Mouse (Mus musculus): Measurements from ENCODE around the gene Rnf220. TPM values are rescaled to one million over a fixed set of nuclear protein-coding genes. Genes with fewer than 3 reads are reported as not detected.

The Rnf220 gene
- polyA plus RNA-seq, 1 experiment from 2014 or later: 76.0 TPM

DNA sequence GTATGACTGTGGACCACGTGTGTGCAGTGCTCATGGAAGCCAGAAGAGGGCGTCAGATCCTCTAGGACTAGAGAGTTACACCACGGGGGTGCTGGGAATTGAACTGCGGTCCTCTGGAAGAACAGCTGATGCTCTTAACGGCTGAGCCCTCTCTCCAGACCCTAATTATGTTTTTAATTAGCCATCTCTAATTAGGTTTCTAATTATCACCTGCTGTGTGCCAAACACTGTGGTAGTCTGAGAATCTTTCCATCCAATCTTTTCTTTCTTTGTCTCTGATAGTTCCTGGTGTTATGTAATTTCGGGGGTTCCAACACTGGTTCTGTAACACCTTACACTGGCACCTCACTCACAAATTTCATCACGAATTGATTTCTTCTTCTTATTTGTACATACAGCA is 75.8 kb downstream of the Rnf220 start:
- no peak overlapping the region for H3K27ac ChIP-seq (ENCODE audit: low read length)
- H3K9me3 ChIP-seq (ENCODE audit: low read length): 0 out of 2 replicates have a peak, but pooled peaks cover 3% of the 10 kb centered on the region
- no peak for ATAC-seq (ENCODE audit: low FRiP score, low TSS enrichment)
- no peak overlapping the region for H3K4me2 ChIP-seq (replicated peaks; ENCODE audit: low read depth, low read length)
- no peaks in the 10 kb centered on the region for H3K4me1 ChIP-seq (ENCODE audit: insufficient read depth, low read length)
- no peak overlapping the region for H3K9ac ChIP-seq (replicated peaks; ENCODE audit: low read length)
- peaks cover 13% of the 10 kb centered on the region for H3K27me3 ChIP-seq (ENCODE audit: insufficient read depth, low read length)
- no peak overlapping the region for H3K4me3 ChIP-seq (ENCODE audit: low read length)
- no peaks in the 10 kb centered on the region for H3K36me3 ChIP-seq (ENCODE audit: insufficient read depth, low read length)
- 91% methylated on average over 7 of the region's 7 CpGs for WGBS

DNA sequence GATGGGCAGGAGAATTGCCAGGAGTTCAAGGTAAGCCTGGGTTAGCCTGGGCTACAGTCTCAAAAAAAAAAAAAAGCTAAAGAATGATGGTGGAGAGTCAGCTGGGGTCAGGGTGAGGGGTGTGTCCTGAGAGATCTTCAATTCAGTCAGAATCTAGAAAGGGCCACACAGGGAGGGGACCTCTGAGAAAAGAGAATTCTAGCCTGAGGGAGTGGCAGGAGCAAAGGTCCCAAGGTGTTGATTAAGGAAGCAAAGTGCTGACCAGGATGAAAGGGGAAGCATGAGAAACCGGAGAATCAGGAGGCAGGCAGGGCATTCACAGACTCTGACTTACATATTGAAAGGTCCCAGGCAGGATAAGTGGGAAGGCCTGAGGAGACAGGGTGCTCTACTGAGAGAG is 80.0 kb downstream of the Rnf220 start:
- no peak overlapping the region for H3K27ac ChIP-seq (ENCODE audit: low read length)
- ATAC-seq (ENCODE audit: low FRiP score, low TSS enrichment): no peak
- WGBS: 42% methylated on average over 1 of the region's 1 CpGs

DNA sequence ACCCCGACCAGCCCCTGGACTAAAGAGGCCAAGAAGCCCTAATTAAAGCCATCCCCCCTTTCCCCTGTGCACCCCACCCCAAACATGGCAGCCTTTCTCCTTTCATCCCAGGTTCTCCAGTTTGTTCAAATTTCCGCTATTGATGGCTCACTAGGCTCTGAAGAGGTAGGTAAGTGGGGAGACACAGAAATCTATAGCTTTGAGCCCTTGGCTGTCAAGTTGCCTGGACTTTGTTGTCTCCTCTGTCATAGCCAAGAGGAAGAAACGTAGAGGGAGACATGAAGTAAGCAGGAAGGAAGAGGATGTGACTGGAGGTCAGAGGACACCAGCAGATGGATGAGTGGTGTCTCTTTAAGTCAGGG is 86.8 kb downstream of the Rnf220 start:
- Histone ChIP-seq H3K4me1 (ENCODE audit: insufficient read depth, low read length) (peaks cover 13% of the 10 kb centered on the region; the same call in 1 of the 2 replicates), H3K27ac (ENCODE audit: low read length) (no peak overlapping the region), H3K27me3 (ENCODE audit: insufficient read depth, low read length) (no peaks in the 10 kb centered on the region), H3K9ac (replicated peaks; ENCODE audit: low read length) (no peak overlapping the region), H3K4me3 (ENCODE audit: low read length) (no peak overlapping the region), H3K9me3 (ENCODE audit: low read length) (no peaks in the 10 kb centered on the region), H3K36me3 (ENCODE audit: insufficient read depth, low read length) (no peaks in the 10 kb centered on the region), H3K4me2 (replicated peaks; ENCODE audit: low read depth, low read length) (no peak overlapping the region)
- WGBS: 36% methylated on average over 3 of the region's 3 CpGs
- no peak for ATAC-seq (ENCODE audit: low FRiP score, low TSS enrichment)

More for the DNA sequence above, 80.0 kb downstream of the Rnf220 start:
- Histone ChIP-seq H3K27me3 (ENCODE audit: insufficient read depth, low read length) (peaks cover 5% of the 10 kb centered on the region; the same call in 1 of the 2 replicates), H3K4me1 (ENCODE audit: insufficient read depth, low read length) (0 out of 2 replicates have a peak, but pooled peaks cover 2% of the 10 kb centered on the region), H3K9me3 (ENCODE audit: low read length) (0 out of 2 replicates have a peak, but pooled peaks cover 3% of the 10 kb centered on the region), H3K9ac (replicated peaks; ENCODE audit: low read length) (no peak overlapping the region), H3K36me3 (ENCODE audit: insufficient read depth, low read length) (no peaks in the 10 kb centered on the region), H3K4me2 (replicated peaks; ENCODE audit: low read depth, low read length) (no peak overlapping the region), H3K4me3 (ENCODE audit: low read length) (no peak overlapping the region)

DNA sequence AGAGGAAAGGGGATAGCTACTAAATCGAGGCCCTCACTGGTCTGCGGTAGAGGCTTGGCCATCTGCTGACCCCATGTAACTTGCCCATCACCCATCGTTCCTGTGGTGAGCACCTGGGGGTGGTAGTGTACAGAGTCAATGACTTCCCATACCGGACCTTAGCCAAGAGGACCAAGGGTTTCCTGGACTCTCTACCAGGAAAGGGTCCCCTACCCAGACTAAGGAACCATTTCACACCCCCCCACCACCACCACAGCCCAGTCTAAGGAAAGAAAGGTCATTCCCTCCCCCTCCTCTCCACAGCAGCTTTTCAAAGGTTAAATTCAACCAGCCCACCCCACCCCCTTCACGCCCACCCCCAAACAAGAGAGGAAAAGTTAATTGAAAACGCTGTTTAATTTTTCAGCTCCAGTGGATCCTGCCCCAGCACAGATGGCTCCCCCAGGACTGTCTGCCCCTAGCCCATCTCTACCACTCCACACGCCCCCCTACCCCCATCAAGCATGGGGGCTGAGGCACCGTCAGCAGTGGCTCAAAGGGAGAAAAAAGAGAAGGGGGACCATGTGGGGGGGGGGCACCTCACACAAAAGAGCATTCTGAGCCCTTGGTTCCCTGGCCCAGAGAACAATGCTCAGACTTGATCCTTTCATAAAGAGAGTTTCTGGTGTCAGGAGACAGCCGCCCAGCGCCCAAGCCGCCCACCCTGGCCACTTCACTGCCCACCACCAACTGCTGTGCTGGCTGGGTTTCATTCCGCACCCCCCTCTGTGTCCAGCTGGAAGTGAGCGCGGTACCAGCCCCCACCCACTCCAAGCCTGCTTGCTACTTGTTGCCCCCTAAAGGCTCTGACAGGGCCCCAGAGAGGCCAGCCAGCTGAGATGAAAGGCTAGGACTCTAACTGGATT is 87.5 kb downstream of the Rnf220 start:
- WGBS: 55% methylated on average over 14 of the region's 14 CpGs
- Histone ChIP-seq H3K27ac (ENCODE audit: low read length) (no peak overlapping the region), H3K4me3 (ENCODE audit: low read length) (no peak overlapping the region), H3K9ac (replicated peaks; ENCODE audit: low read length) (no peak overlapping the region), H3K9me3 (ENCODE audit: low read length) (no peaks in the 10 kb centered on the region), H3K27me3 (ENCODE audit: insufficient read depth, low read length) (no peaks in the 10 kb centered on the region), H3K36me3 (ENCODE audit: insufficient read depth, low read length) (no peaks in the 10 kb centered on the region), H3K4me2 (replicated peaks; ENCODE audit: low read depth, low read length) (no peak overlapping the region), H3K4me1 (ENCODE audit: insufficient read depth, low read length) (peaks cover 13% of the 10 kb centered on the region; the same call in 1 of the 2 replicates)
- no peak for ATAC-seq (ENCODE audit: low FRiP score, low TSS enrichment)

DNA sequence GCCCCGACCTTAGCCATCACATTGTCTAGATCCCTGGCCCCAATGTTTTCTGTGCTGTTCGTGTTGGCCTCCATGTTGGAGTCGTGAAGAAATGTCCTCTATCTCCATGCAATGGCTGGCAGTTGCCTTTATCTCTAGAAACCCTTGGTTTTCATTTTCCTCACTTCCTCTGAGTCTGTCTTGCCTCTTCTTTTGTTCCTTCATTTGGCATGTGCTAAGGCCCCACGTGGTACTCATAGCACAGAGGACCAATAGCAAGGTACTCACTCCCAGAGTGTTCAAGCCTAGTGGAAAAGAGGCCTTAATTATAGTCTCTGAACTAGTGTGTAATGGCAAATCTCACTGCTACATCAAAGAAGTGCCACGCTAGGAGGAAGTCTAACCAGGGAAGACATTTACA is 88.9 kb downstream of the Rnf220 start:
- 88% methylated on average over 5 of the region's 5 CpGs for WGBS
- H3K27me3 ChIP-seq (ENCODE audit: insufficient read depth, low read length): no peaks in the 10 kb centered on the region
- no peak overlapping the region for H3K4me2 ChIP-seq (replicated peaks; ENCODE audit: low read depth, low read length)
- H3K9me3 ChIP-seq (ENCODE audit: low read length): no peaks in the 10 kb centered on the region
- H3K4me1 ChIP-seq (ENCODE audit: insufficient read depth, low read length): peaks cover 13% of the 10 kb centered on the region; the same call in 1 of the 2 replicates
- H3K9ac ChIP-seq (replicated peaks; ENCODE audit: low read length): no peak overlapping the region
- H3K27ac ChIP-seq (ENCODE audit: low read length): no peak overlapping the region
- H3K4me3 ChIP-seq (ENCODE audit: low read length): no peak overlapping the region
- no peaks in the 10 kb centered on the region for H3K36me3 ChIP-seq (ENCODE audit: insufficient read depth, low read length)
- ATAC-seq (ENCODE audit: low FRiP score, low TSS enrichment): no peak

DNA sequence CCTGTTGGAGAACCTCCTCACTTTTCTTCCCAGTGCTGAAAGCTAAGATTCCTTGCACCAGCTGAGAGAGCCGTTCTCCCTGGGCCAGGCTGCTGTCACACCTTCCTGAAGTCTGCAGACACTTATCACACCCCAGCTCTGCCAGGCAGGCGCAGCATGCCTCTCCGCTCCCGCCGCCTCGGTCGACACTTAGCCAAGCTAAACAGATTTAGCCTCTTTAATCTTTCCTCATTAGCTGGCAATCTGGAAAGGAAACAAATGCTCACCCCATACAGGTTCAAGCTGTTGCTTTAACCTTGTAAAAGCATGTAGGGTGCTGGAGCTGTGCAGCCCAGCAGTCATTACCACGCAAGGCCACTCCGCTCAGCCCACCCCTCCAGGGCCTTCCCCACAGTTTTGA is 90.9 kb downstream of the Rnf220 start:
- peaks cover 10% of the 10 kb centered on the region; the same call in 1 of the 2 replicates for H3K4me1 ChIP-seq (ENCODE audit: insufficient read depth, low read length)
- no peak for ATAC-seq (ENCODE audit: low FRiP score, low TSS enrichment)
- H3K27ac ChIP-seq (ENCODE audit: low read length): no peak overlapping the region
- no peaks in the 10 kb centered on the region for H3K36me3 ChIP-seq (ENCODE audit: insufficient read depth, low read length)
- no peak overlapping the region for H3K9ac ChIP-seq (replicated peaks; ENCODE audit: low read length)
- no peak overlapping the region for H3K4me3 ChIP-seq (ENCODE audit: low read length)
- H3K9me3 ChIP-seq (ENCODE audit: low read length): no peaks in the 10 kb centered on the region
- WGBS: 36% methylated on average over 9 of the region's 9 CpGs
- no peaks in the 10 kb centered on the region for H3K27me3 ChIP-seq (ENCODE audit: insufficient read depth, low read length)
- H3K4me2 ChIP-seq (replicated peaks; ENCODE audit: low read depth, low read length): no peak overlapping the region

DNA sequence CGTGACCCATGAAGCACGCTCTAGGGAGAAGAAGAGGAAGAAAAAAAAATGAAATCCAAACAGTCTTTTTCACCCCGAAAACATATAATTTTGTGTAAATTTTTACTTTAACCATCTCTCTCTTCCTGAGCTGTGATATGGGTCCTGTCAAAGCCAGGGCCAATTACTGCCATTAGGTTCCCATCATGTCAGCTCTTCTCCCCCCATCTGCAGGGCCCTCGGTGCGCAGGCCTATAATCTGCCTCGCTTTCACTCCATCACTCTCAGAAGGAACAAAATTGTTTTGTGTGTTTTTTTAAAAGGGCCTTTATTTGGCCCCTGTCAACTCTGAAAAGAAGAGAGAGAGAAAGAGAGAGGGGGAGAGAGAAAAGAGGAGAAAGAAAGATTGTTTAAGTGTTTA is 91.6 kb downstream of the Rnf220 start:
- WGBS: 77% methylated on average over 6 of the region's 6 CpGs
- H3K27ac ChIP-seq (ENCODE audit: low read length): no peak overlapping the region
- H3K4me3 ChIP-seq (ENCODE audit: low read length): no peak overlapping the region
- H3K9ac ChIP-seq (replicated peaks; ENCODE audit: low read length): no peak overlapping the region
- H3K36me3 ChIP-seq (ENCODE audit: insufficient read depth, low read length): no peaks in the 10 kb centered on the region
- no peaks in the 10 kb centered on the region for H3K9me3 ChIP-seq (ENCODE audit: low read length)
- H3K4me2 ChIP-seq (replicated peaks; ENCODE audit: low read depth, low read length): no peak overlapping the region
- no peaks in the 10 kb centered on the region for H3K27me3 ChIP-seq (ENCODE audit: insufficient read depth, low read length)
- ATAC-seq (ENCODE audit: low FRiP score, low TSS enrichment): no peak
- peaks cover 10% of the 10 kb centered on the region; the same call in 1 of the 2 replicates for H3K4me1 ChIP-seq (ENCODE audit: insufficient read depth, low read length)

DNA sequence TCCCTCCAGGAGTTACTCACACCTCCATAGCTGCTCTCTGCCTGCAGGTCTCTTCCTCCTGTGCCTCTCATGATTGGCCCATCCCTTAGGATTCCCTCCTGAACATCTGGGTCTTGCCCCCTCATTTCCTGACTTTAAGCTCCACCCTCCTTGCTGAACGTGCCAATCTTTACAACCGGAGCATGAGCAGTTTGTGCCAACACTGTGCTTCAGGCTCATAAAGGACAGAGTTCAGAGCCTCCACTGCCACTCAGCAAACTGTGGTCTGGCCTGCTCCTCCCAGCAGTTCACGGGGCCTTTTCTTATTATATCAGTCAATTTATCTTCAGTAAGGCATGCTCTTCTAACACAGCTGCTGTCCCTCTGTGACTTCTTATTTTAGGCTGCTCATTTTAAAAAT is 93.4 kb downstream of the Rnf220 start:
- no peak overlapping the region for H3K4me2 ChIP-seq (replicated peaks; ENCODE audit: low read depth, low read length)
- H3K36me3 ChIP-seq (ENCODE audit: insufficient read depth, low read length): no peaks in the 10 kb centered on the region
- H3K4me3 ChIP-seq (ENCODE audit: low read length): no peak overlapping the region
- H3K27me3 ChIP-seq (ENCODE audit: insufficient read depth, low read length): no peaks in the 10 kb centered on the region; the same call in 1 of the 2 replicates
- H3K9ac ChIP-seq (replicated peaks; ENCODE audit: low read length): no peak overlapping the region
- peaks cover 3% of the 10 kb centered on the region; the same call in 1 of the 2 replicates for H3K4me1 ChIP-seq (ENCODE audit: insufficient read depth, low read length)
- ATAC-seq (ENCODE audit: low FRiP score, low TSS enrichment): no peak
- H3K9me3 ChIP-seq (ENCODE audit: low read length): no peaks in the 10 kb centered on the region
- no peak overlapping the region for H3K27ac ChIP-seq (ENCODE audit: low read length)
- 39% methylated on average over 3 of the region's 3 CpGs for WGBS

DNA sequence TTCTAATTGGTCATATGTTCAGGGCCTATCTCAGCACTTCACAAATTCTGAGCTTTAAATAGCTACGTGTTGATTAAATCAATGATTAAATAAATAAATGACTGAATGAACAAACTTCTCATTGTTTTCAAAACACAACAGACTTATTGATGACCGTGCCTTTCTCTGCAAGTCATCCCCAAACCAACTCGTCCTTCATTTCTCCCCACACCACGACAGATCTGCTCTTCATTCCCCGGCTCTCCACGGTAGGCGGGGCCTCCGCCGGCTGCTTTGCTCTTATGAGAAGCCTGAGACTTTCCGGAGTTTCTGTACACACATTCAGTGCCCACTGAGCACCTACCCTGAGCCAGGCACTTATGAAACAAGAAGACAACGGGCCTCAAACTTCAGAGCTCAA is 99.7 kb downstream of the Rnf220 start:
- 76% methylated on average over 11 of the region's 11 CpGs for WGBS
- H3K9me3 ChIP-seq (ENCODE audit: low read length): no peaks in the 10 kb centered on the region
- H3K36me3 ChIP-seq (ENCODE audit: insufficient read depth, low read length): no peaks in the 10 kb centered on the region
- no peak for ATAC-seq (ENCODE audit: low FRiP score, low TSS enrichment)
- peaks cover 14% of the 10 kb centered on the region for H3K27me3 ChIP-seq (ENCODE audit: insufficient read depth, low read length)
- H3K4me2 ChIP-seq (replicated peaks; ENCODE audit: low read depth, low read length): no peak overlapping the region
- no peak overlapping the region for H3K4me3 ChIP-seq (ENCODE audit: low read length)
- peaks cover 3% of the 10 kb centered on the region for H3K4me1 ChIP-seq (ENCODE audit: insufficient read depth, low read length)
- H3K27ac ChIP-seq (ENCODE audit: low read length): no peak overlapping the region
- no peak overlapping the region for H3K9ac ChIP-seq (replicated peaks; ENCODE audit: low read length)

DNA sequence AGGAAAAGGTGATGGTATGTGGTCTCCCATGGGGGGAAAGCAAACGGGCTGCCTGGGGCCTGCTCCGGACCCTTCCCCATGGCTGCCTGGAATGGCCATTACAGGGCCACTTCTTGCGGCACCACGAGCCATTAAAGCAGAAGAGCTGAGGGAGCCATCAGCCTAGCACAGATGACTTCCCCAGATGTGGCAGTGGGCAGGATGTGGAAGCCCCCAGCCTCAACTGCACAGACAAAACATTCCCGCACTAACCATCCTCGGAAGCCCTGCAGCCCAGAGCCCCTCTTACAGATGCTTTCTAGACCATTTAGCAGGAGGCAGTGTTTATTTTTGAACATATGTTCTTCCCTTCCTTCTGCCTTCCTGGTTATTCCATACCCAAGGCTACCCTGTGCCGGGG is 103.8 kb downstream of the Rnf220 start:
- no peak for ATAC-seq (ENCODE audit: low FRiP score, low TSS enrichment)
- Histone ChIP-seq H3K4me3 (ENCODE audit: low read length) (no peak overlapping the region), H3K36me3 (ENCODE audit: insufficient read depth, low read length) (no peaks in the 10 kb centered on the region), H3K27ac (ENCODE audit: low read length) (no peak overlapping the region), H3K4me1 (ENCODE audit: insufficient read depth, low read length) (peaks cover 10% of the 10 kb centered on the region), H3K4me2 (replicated peaks; ENCODE audit: low read depth, low read length) (no peak overlapping the region), H3K9ac (replicated peaks; ENCODE audit: low read length) (no peak overlapping the region), H3K9me3 (ENCODE audit: low read length) (no peaks in the 10 kb centered on the region), H3K27me3 (ENCODE audit: insufficient read depth, low read length) (peaks cover 26% of the 10 kb centered on the region)
- WGBS: 32% methylated on average over 7 of the region's 7 CpGs

Data from kidney, embryonic 16.5 days (tissue).